ENCODE assay signal across 8 mouse cellular contexts in genomic region chr2:126874809-126875515, GRCm38 (mm10). TPM values are rescaled to one million over a fixed set of nuclear protein-coding genes. Genes with fewer than 3 reads are reported as not detected.
DNase-seq lines count a peak whose midpoint lies in the region; ATAC-seq and TF ChIP-seq lines count a peak whose summit lies in the region.

No protein-coding gene starts in this region.

- no peak for TF ChIP-seq POLR2A in testis, adult 2 months (IDR thresholded peaks at IDR 0.05; ENCODE audit: control insufficient read depth, low read depth, low read length)

- 22% methylated on average over 13 of the region's 13 CpGs for WGBS in heart, embryonic 16.5 days
- 25% methylated on average over 13 of the region's 13 CpGs for WGBS in limb, embryonic 11.5 days
- WGBS in neural tube, embryonic 11.5 days: 31% methylated on average over 13 of the region's 13 CpGs

- TF ChIP-seq CTCF in testis, adult 2 months (IDR thresholded peaks at IDR 0.05; ENCODE audit: control insufficient read depth, insufficient read depth, insufficient replicate concordance, low read depth, low read length): no peak

- no peaks in the 10 kb centered on the region for H3K27me3 ChIP-seq in testis, adult 2 months (ENCODE audit: control insufficient read depth, insufficient read depth, low read length)
- H3K27me3 ChIP-seq in heart, embryonic 16.5 days (ENCODE audit: control insufficient read depth, insufficient read depth, low read length): no peaks in the 10 kb centered on the region
- no peaks in the 10 kb centered on the region for H3K27me3 ChIP-seq in limb, embryonic 11.5 days (ENCODE audit: control insufficient read depth, insufficient read depth, low read length)
- no peaks in the 10 kb centered on the region for H3K27me3 ChIP-seq in neural tube, embryonic 11.5 days (ENCODE audit: control insufficient read depth, insufficient read depth, low read length)

- no peak for ATAC-seq in heart, embryonic 16.5 days (replicated peaks; ENCODE audit: extremely low read depth, insufficient read depth, low FRiP score)
- no peak for ATAC-seq in limb, embryonic 11.5 days (ENCODE audit: insufficient number of reproducible peaks, low FRiP score, low TSS enrichment, low read depth)
- no peak for ATAC-seq in neural tube, embryonic 11.5 days (ENCODE audit: insufficient read depth, low FRiP score, low TSS enrichment)
- no peak for ATAC-seq in granulocyte monocyte progenitor cell, adult 5-6 weeks (replicated peaks; ENCODE audit: poor library complexity, severe bottlenecking)

- H3K4me2 ChIP-seq in heart, embryonic 16.5 days (ENCODE audit: low read depth, low read length): peak overlapping the region; percentile 79
- H3K4me2 ChIP-seq in limb, embryonic 11.5 days (ENCODE audit: low read depth, severe bottlenecking): peak overlapping the region; percentile 65
- H3K4me2 ChIP-seq in neural tube, embryonic 11.5 days (ENCODE audit: low read depth): peak overlapping the region; percentile 63

- H3K36me3 ChIP-seq in testis, adult 2 months (ENCODE audit: control insufficient read depth, insufficient read depth, low read length): no peaks in the 10 kb centered on the region
- H3K36me3 ChIP-seq in heart, embryonic 16.5 days (ENCODE audit: control insufficient read depth, insufficient read depth): no peaks in the 10 kb centered on the region
- no peaks in the 10 kb centered on the region for H3K36me3 ChIP-seq in limb, embryonic 11.5 days (ENCODE audit: control insufficient read depth, insufficient read depth, low read length)
- H3K36me3 ChIP-seq in neural tube, embryonic 11.5 days (ENCODE audit: control insufficient read depth, insufficient read depth, low read length): no peaks in the 10 kb centered on the region

- H3K9me3 ChIP-seq in heart, embryonic 16.5 days (replicated peaks; ENCODE audit: control insufficient read depth, low read length): no peaks in the 10 kb centered on the region
- H3K9me3 ChIP-seq in limb, embryonic 11.5 days (ENCODE audit: control insufficient read depth, low read length): no peaks in the 10 kb centered on the region
- H3K9me3 ChIP-seq in neural tube, embryonic 11.5 days (ENCODE audit: control insufficient read depth, low read length): no peaks in the 10 kb centered on the region

- H3K4me1 ChIP-seq in testis, adult 2 months (ENCODE audit: control insufficient read depth, insufficient read depth, low read length): no peaks in the 10 kb centered on the region
- H3K4me1 ChIP-seq in heart, embryonic 16.5 days (ENCODE audit: control insufficient read depth, insufficient read depth, low read length): peaks cover 18% of the 10 kb centered on the region
- 0 out of 2 replicates have a peak, but pooled peaks cover 6% of the 10 kb centered on the region for H3K4me1 ChIP-seq in limb, embryonic 11.5 days (ENCODE audit: control insufficient read depth, insufficient read depth, low read length)
- peaks cover 3% of the 10 kb centered on the region; the same call in 1 of the 2 replicates for H3K4me1 ChIP-seq in neural tube, embryonic 11.5 days (ENCODE audit: control insufficient read depth, insufficient read depth, low read length)

- H3K9ac ChIP-seq in heart, embryonic 16.5 days (ENCODE audit: low read length): peak overlapping the region; percentile 96
- peak overlapping the region; percentile 93 for H3K9ac ChIP-seq in limb, embryonic 11.5 days (ENCODE audit: low read length)
- H3K9ac ChIP-seq in neural tube, embryonic 11.5 days (ENCODE audit: low read length): peak overlapping the region; percentile 91

- peak overlapping the region; percentile 86 for H3K27ac ChIP-seq in testis, adult 2 months (ENCODE audit: control insufficient read depth, insufficient read depth, low read depth, low read length)
- peak overlapping the region; percentile 99 for H3K27ac ChIP-seq in heart, embryonic 16.5 days (ENCODE audit: low read length)
- H3K27ac ChIP-seq in limb, embryonic 11.5 days (replicated peaks; ENCODE audit: low read depth, low read length): peak overlapping the region; percentile 90
- peak overlapping the region; percentile 93 for H3K27ac ChIP-seq in neural tube, embryonic 11.5 days (ENCODE audit: low read depth, low read length)

- no peak for DNase-seq in testis, postnatal 10 days (ENCODE audit: low spot score)
- DNase-seq in cerebellum, adult 9-10 months: peak; percentile 30
- peak; percentile 36 for DNase-seq in limb, embryonic 11.5 days (ENCODE audit: low spot score)
- no peak for DNase-seq in neural tube, embryonic 11.5 days (ENCODE audit: low spot score)
- no peak for DNase-seq in ovary, postnatal 36 days (ENCODE audit: low spot score)

- peak overlapping the region; percentile 89 for H3K4me3 ChIP-seq in testis, adult 2 months (ENCODE audit: control insufficient read depth, low read depth, low read length)
- peak overlapping the region; percentile 87 for H3K4me3 ChIP-seq in heart, embryonic 16.5 days (ENCODE audit: low read length)
- H3K4me3 ChIP-seq in limb, embryonic 11.5 days (ENCODE audit: low read depth, low read length): peak overlapping the region; percentile 89
- H3K4me3 ChIP-seq in neural tube, embryonic 11.5 days (ENCODE audit: low read depth, low read length): peak overlapping the region; percentile 84

RNA-seq across cellular contexts. Expression of gene Trpm7, which starts 1.1 kb away (rescaled TPM):
- 3.1 and 6.2 TPM in 2 replicates for polyA plus RNA-seq in testis, adult 2 months (2012; rRNA removed)
- polyA plus RNA-seq in heart, embryonic 16.5 days (2015; fragmentation: Nextera tagmentation; extraction: Ambion mirVana): 42.0 and 45.2 TPM in 2 replicates
- polyA plus RNA-seq in limb, embryonic 11.5 days (2014; fragmentation: Nextera tagmentation; extraction: Ambion mirVana): 52.7 and 57.8 TPM in 2 replicates
- 36.1 and 36.4 TPM in 2 replicates for polyA plus RNA-seq in neural tube, embryonic 11.5 days (2014; fragmentation: Nextera tagmentation; extraction: Ambion mirVana)
- total RNA-seq in granulocyte monocyte progenitor cell, adult 5-6 weeks (2014; fragmentation: Nextera tagmentation): 46.9 and 86.4 TPM in 2 replicates
- total RNA-seq in granulocyte monocyte progenitor cell, adult 5-6 weeks (2017): 77.3 and 91.7 TPM in 2 replicates

RNA-seq across cellular contexts. Expression of gene Sppl2a, which starts 58.1 kb away (rescaled TPM):
- polyA plus RNA-seq in testis, adult 2 months (2012; rRNA removed): 13.8 and 19.8 TPM in 2 replicates
- polyA plus RNA-seq in heart, embryonic 16.5 days (2015; fragmentation: Nextera tagmentation; extraction: Ambion mirVana): 41.5 and 43.6 TPM in 2 replicates
- 37.6 and 39.5 TPM in 2 replicates for polyA plus RNA-seq in limb, embryonic 11.5 days (2014; fragmentation: Nextera tagmentation; extraction: Ambion mirVana)
- 33.6 and 34.5 TPM in 2 replicates for polyA plus RNA-seq in neural tube, embryonic 11.5 days (2014; fragmentation: Nextera tagmentation; extraction: Ambion mirVana)
- 22.1 and 39.3 TPM in 2 replicates for total RNA-seq in granulocyte monocyte progenitor cell, adult 5-6 weeks (2014; fragmentation: Nextera tagmentation)
- 32.7 and 35.5 TPM in 2 replicates for total RNA-seq in granulocyte monocyte progenitor cell, adult 5-6 weeks (2017)

Comparison
In these comparisons a context has a peak if more than half of its experiments do, and no peak if none do; other contexts are left out.
1. DNase-seq: peak in cerebellum, adult 9-10 months (single experiment) and limb, embryonic 11.5 days (single experiment); none in testis, postnatal 10 days (single experiment), neural tube, embryonic 11.5 days (single experiment) and ovary, postnatal 36 days (single experiment).
2. Peak in every context shown above with its lines, with median percentiles within 50 percentile points of each other: H3K27ac ChIP-seq, H3K4me3 ChIP-seq, H3K4me2 ChIP-seq and H3K9ac ChIP-seq.